Mouse (Mus musculus) ES-Bruce4 (cell line): Measurements from ENCODE around the gene Hormad2.

Experiments
- CTCF ChIP-seq: IDR thresholded peaks from one replicate; pipeline ENCODE4 v1.8.1; 2011; ENCODE audit warnings: low read depth, low read length
- EP300 ChIP-seq: IDR thresholded peaks from 2 replicates; pipeline ENCODE4 v1.6.1; 2011; ENCODE audit warnings: low read depth, low read length; ENCODE audit not compliant: insufficient read depth
- POLR2A ChIP-seq: IDR thresholded peaks from one replicate; pipeline ENCODE4 v1.8.1; 2011; ENCODE audit warnings: low read length; ENCODE audit not compliant: insufficient read depth

DNA sequence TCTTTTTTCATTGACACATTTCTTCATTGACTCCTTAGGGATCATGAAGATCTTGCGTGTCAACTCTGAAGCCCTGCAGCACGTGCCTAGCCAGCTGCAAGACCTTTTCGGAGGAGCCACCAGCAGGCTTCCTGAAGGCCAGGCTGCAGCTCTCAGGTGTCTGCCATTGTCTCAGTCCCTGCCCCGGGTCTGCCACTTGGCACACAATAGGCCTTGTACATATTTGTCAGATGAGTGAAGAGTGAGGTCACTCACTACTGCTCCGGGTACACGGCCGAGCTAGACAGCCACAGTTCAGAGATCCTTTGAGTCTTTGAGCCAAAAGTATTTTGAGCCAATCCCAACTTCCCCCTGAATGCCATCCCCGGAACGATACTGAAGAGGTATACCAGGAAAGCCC is 137.9 kb downstream of the Hormad2 start:
- TF ChIP-seq CTCF = no peak
- no peak for TF ChIP-seq POLR2A
- no peak for TF ChIP-seq EP300
